Comparison of ENCODE assay signal across 10 mouse cellular contexts in genomic region chr11:110993616-110994015, GRCm38 (mm10). TPM values are rescaled to one million over a fixed set of nuclear protein-coding genes. Genes with fewer than 3 reads are reported as not detected.
DNase-seq lines count a peak whose midpoint lies in the region; ATAC-seq and TF ChIP-seq lines count a peak whose summit lies in the region.
"Had no signal": no experiment of that assay in that cellular context is flagged by ENCODE, and none has a peak within 500 bp of the region (broad histone marks: within the 10 kb centered on the region; RNA-seq: fewer than 3 reads in every experiment).

No protein-coding gene starts in this region.

- WGBS in kidney, postnatal 0 days: 43% methylated on average over 4 of the region's 4 CpGs
- WGBS in heart, embryonic 15.5 days: 50% methylated on average over 4 of the region's 4 CpGs
- WGBS in intestine, embryonic 15.5 days: 49% methylated on average over 4 of the region's 4 CpGs

- no peak overlapping the region for H3K27ac ChIP-seq in kidney, postnatal 0 days
- peak overlapping the region; percentile 36; the same call in 1 of the 2 replicates for H3K27ac ChIP-seq in heart, embryonic 15.5 days
- no peak overlapping the region for H3K27ac ChIP-seq in intestine, embryonic 15.5 days
- H3K27ac ChIP-seq: embryonic facial prominence, embryonic 13.5 days had no signal

- no peak overlapping the region for H3K4me3 ChIP-seq in kidney, postnatal 0 days (replicated peaks; ENCODE audit: low read depth, low read length)
- H3K4me3 ChIP-seq in heart, embryonic 15.5 days: no peak overlapping the region
- no peak overlapping the region for H3K4me3 ChIP-seq in intestine, embryonic 15.5 days (replicated peaks)
- H3K4me3 ChIP-seq: embryonic facial prominence, embryonic 13.5 days had no signal

- H3K9me3 ChIP-seq in kidney, postnatal 0 days (replicated peaks; ENCODE audit: low read length): no peaks in the 10 kb centered on the region
- no peaks in the 10 kb centered on the region for H3K9me3 ChIP-seq in heart, embryonic 15.5 days (replicated peaks)
- no peaks in the 10 kb centered on the region for H3K9me3 ChIP-seq in intestine, embryonic 15.5 days
- H3K9me3 ChIP-seq: embryonic facial prominence, embryonic 13.5 days had no signal

- H3K36me3 ChIP-seq in kidney, postnatal 0 days (ENCODE audit: insufficient read depth, low read length): no peaks in the 10 kb centered on the region
- H3K36me3 ChIP-seq in heart, embryonic 15.5 days: no peaks in the 10 kb centered on the region
- no peaks in the 10 kb centered on the region for H3K36me3 ChIP-seq in intestine, embryonic 15.5 days
- H3K36me3 ChIP-seq: embryonic facial prominence, embryonic 13.5 days had no signal

- intact Hi-C loops in left cerebral cortex, postnatal 4 days (cut with DNase I): no loop called here

- DNase-seq in kidney, postnatal 0 days (ENCODE audit: low spot score): peak; percentile 41
- no peak for DNase-seq in kidney, adult 11 months
- peak; percentile 37 to 53 for DNase-seq in lung, postnatal 4 days
- DNase-seq in thymus, postnatal 14 days: peak; percentile 71
- no peak for DNase-seq in left cerebral cortex, postnatal 4 days
- no peak for DNase-seq in testis, postnatal 10 days (ENCODE audit: low spot score)

- no peaks in the 10 kb centered on the region for H3K4me1 ChIP-seq in kidney, postnatal 0 days (replicated peaks; ENCODE audit: insufficient read depth, low read length)
- H3K4me1 ChIP-seq in heart, embryonic 15.5 days (replicated peaks): no peaks in the 10 kb centered on the region
- H3K4me1 ChIP-seq in intestine, embryonic 15.5 days (replicated peaks): no peaks in the 10 kb centered on the region
- H3K4me1 ChIP-seq: embryonic facial prominence, embryonic 13.5 days had no signal

- no peak overlapping the region for H3K4me2 ChIP-seq in kidney, postnatal 0 days (ENCODE audit: low read length)
- H3K4me2 ChIP-seq in heart, embryonic 15.5 days: no peak overlapping the region
- H3K4me2 ChIP-seq in intestine, embryonic 15.5 days (replicated peaks): no peak overlapping the region
- H3K4me2 ChIP-seq: embryonic facial prominence, embryonic 13.5 days had no signal

- H3K9ac ChIP-seq in kidney, postnatal 0 days (ENCODE audit: low read depth, low read length): no peak overlapping the region
- no peak overlapping the region for H3K9ac ChIP-seq in heart, embryonic 15.5 days
- no peak overlapping the region for H3K9ac ChIP-seq in intestine, embryonic 15.5 days
- H3K9ac ChIP-seq: embryonic facial prominence, embryonic 13.5 days had no signal

- no peaks in the 10 kb centered on the region for H3K27me3 ChIP-seq in kidney, postnatal 0 days (ENCODE audit: insufficient read depth, low read length)
- H3K27me3 ChIP-seq in heart, embryonic 15.5 days: no peaks in the 10 kb centered on the region
- no peaks in the 10 kb centered on the region for H3K27me3 ChIP-seq in intestine, embryonic 15.5 days (replicated peaks)
- H3K27me3 ChIP-seq: embryonic facial prominence, embryonic 13.5 days; Patski had no signal

- no peak for TF ChIP-seq CTCF in kidney, postnatal 0 days (IDR thresholded peaks at IDR 0.05; ENCODE audit: low read depth)

- ATAC-seq in kidney, postnatal 0 days (replicated peaks; ENCODE audit: low FRiP score, low read depth): no peak
- peak; percentile 55; the same call in 1 of the 2 replicates for ATAC-seq in heart, embryonic 15.5 days (replicated peaks; ENCODE audit: insufficient number of reproducible peaks, insufficient read depth, low FRiP score, low read depth)
- no peak for ATAC-seq in intestine, embryonic 15.5 days
- ATAC-seq: Patski had no signal

RNA-seq across cellular contexts. Expression of gene Kcnj16, which starts 25.8 kb away (rescaled TPM):
- 18.8 and 21.4 TPM in 2 replicates for polyA plus RNA-seq in kidney, postnatal 0 days (2015; fragmentation: Nextera tagmentation; extraction: Ambion mirVana)
- polyA plus RNA-seq in heart, embryonic 15.5 days (2015; fragmentation: Nextera tagmentation; extraction: Ambion mirVana): not detected in 2 replicates
- total RNA-seq in left cerebral cortex, postnatal 4 days (2021): 1 to 10 TPM; 4.7 to 7.1 TPM
- 0.14 TPM in 2 replicates for polyA plus RNA-seq in intestine, embryonic 15.5 days (2015; fragmentation: Nextera tagmentation; extraction: Ambion mirVana)
- polyA plus RNA-seq: embryonic facial prominence, embryonic 13.5 days had no signal

Comparison
In these comparisons a context has a peak if more than half of its experiments do, and no peak if none do; other contexts are left out.
1. DNase-seq: peak in kidney, postnatal 0 days (single experiment), lung, postnatal 4 days (2 of 2) and thymus, postnatal 14 days (single experiment); none in kidney, adult 11 months (single experiment), left cerebral cortex, postnatal 4 days (single experiment) and testis, postnatal 10 days (single experiment).
2. RNA of gene Kcnj16, which starts 25.8 kb away (polyA plus RNA-seq): 18.8 to 21.4 TPM in kidney, postnatal 0 days; 0.14 TPM in intestine, embryonic 15.5 days and not detected in heart, embryonic 15.5 days; every median in the first group is over 10 times any median in the second.